Mouse (Mus musculus) megakaryocyte, embryonic 14.5 days (primary cell): ENCODE data around the gene Onecut1. TPM values are rescaled to one million over a fixed set of nuclear protein-coding genes. Genes with fewer than 3 reads are reported as not detected.

ENCODE experiments used
- H3K27me3 ChIP-seq: replicated peaks from 2 replicates; pipeline ENCODE3; 2012; ENCODE audit warnings: inconsistent platforms
- H3K36me3 ChIP-seq: replicated peaks from 2 replicates; pipeline ENCODE3; 2012; ENCODE audit warnings: low read length, inconsistent platforms, mixed read lengths
- H3K4me1 ChIP-seq: 2 replicates; pipeline ENCODE4 v1.6.1; 2012; ENCODE audit warnings: inconsistent platforms
- H3K4me3 ChIP-seq: replicated peaks from 2 replicates; pipeline ENCODE3; 2012; ENCODE audit warnings: moderate library complexity, mild to moderate bottlenecking, inconsistent platforms
- H3K9me3 ChIP-seq: 2 replicates; pipeline ENCODE4 v1.6.1; 2012; ENCODE audit warnings: inconsistent platforms
- FLI1 ChIP-seq: IDR thresholded peaks from 2 replicates; pipeline ENCODE4 v1.6.1; 2012; ENCODE audit warnings: low read length, inconsistent platforms, mixed read lengths
- GATA1 ChIP-seq: IDR thresholded peaks from 3 replicates; pipeline ENCODE4 v1.6.1; 2012; ENCODE audit warnings: mixed read lengths, low read length, inconsistent platforms, borderline replicate concordance
- polyA plus RNA-seq: library from polyadenylated mRNA; stranded (reverse); fragments of >175 nt; gene quantifications from 2 replicates; pipeline ENCODE4 v1.2.3, GENCODE M21; 2012; ENCODE audit warnings: low replicate concordance; ENCODE audit not compliant: insufficient read depth

The Onecut1 gene
- polyA plus RNA-seq, 1 experiment = not detected

DNA sequence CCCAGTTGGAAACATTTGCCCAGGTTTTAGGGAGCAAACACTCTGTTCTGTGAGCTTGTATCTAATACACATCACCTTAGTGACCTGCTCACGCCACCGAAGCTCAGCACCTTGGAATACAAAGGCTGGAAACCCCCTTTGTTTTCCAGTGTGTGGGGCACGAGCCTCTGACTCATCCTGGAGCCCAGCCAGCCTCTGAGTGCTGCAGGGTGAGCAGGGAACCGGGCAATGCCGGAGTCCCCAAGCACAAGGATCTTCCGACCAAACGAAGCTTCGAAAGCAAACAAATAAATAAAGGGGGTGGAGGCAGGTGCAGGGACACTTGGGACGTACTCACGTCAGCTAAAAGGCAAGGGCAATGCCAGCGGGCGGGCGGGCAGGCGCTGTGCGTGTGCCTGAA, 47.5 kb downstream of the Onecut1 start:
- Histone ChIP-seq H3K9me3 (no peaks in the 10 kb centered on the region), H3K4me3 (no peak overlapping the region), H3K36me3 (no peaks in the 10 kb centered on the region), H3K27me3 (peaks cover 2% of the 10 kb centered on the region), H3K4me1 (peaks cover 59% of the 10 kb centered on the region)
- no peak for TF ChIP-seq GATA1
- no peak for TF ChIP-seq FLI1

DNA sequence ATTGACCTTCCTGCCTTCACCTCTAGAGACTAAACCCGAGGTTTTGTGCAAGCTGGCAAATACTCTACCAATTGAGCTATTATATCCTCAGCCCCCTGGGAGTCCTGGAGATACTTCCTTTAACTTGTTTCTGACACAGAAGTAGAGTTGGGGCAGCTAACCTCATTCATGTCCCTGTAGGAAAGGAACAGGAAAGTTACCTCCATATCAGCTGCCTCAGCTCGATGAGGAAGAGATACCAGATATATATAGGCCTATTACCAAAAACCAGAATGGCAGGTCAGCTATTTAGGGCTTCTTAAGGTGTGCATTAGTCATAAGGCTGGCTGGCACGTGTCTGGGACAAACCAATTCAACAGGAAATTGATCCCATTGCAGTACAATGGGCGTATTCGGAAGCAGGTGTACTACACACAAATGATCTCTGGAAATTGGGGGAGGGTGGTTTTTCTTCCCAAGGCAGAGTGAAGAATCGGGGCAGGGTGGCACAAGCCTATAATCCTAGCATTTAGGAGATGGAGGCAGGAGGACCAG, 48.6 kb downstream of the Onecut1 start:
- TF ChIP-seq FLI1 = no peak
- TF ChIP-seq GATA1 = no peak
- H3K9me3 ChIP-seq = no peaks in the 10 kb centered on the region
- H3K27me3 ChIP-seq = peaks cover 2% of the 10 kb centered on the region
- no peak overlapping the region for H3K4me3 ChIP-seq
- H3K4me1 ChIP-seq = peaks cover 58% of the 10 kb centered on the region
- H3K36me3 ChIP-seq = no peaks in the 10 kb centered on the region

DNA sequence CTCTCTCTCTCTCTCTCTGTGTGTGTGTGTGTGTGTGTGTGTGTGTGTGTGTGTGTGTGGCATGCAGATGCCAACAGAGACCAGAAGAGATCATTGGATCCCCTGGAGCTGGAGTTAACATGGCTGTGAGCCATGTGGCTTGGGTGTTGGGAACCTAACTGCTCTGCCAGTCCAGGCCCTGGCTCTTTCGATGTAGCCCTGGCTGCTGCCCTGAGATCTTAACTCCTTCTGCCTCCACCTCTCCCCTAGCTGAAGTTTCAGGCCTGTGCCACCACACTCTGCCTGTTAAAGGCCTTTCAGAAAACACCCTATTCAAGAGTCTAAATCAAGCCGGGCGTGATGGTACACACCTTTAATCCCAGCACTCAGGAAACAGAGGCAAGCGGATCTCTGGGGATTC, 49.7 kb downstream of the Onecut1 start:
- no peak overlapping the region for H3K4me3 ChIP-seq
- H3K4me1 ChIP-seq = peaks cover 53% of the 10 kb centered on the region
- peaks cover 2% of the 10 kb centered on the region for H3K27me3 ChIP-seq
- TF ChIP-seq FLI1 (no peak), GATA1 (no peak)
- no peaks in the 10 kb centered on the region for H3K36me3 ChIP-seq
- no peaks in the 10 kb centered on the region for H3K9me3 ChIP-seq

DNA sequence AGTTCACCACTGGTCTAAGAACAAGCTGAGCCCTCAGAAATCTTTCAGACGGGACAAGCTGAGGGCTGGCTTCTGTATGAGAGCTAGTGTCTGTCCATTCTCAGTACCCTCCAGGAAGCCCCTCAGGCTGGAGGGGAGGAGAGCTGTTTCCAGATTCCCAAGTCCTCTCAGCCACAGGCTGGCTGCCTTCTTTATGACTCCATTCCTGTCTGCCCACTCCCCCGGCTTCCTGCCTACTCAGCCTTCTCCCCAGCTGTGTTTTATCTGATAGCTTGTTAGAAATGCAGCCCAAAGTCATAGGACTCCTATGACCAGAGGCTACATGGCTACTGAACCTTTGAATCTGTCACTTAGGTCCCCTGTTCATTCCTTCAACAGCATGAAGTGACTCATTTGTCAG, 50.2 kb downstream of the Onecut1 start:
- Histone ChIP-seq H3K9me3 (peaks cover 4% of the 10 kb centered on the region), H3K36me3 (no peaks in the 10 kb centered on the region), H3K4me1 (peaks cover 53% of the 10 kb centered on the region), H3K4me3 (no peak overlapping the region), H3K27me3 (peaks cover 2% of the 10 kb centered on the region)
- TF ChIP-seq GATA1 (no peak), FLI1 (no peak)

DNA sequence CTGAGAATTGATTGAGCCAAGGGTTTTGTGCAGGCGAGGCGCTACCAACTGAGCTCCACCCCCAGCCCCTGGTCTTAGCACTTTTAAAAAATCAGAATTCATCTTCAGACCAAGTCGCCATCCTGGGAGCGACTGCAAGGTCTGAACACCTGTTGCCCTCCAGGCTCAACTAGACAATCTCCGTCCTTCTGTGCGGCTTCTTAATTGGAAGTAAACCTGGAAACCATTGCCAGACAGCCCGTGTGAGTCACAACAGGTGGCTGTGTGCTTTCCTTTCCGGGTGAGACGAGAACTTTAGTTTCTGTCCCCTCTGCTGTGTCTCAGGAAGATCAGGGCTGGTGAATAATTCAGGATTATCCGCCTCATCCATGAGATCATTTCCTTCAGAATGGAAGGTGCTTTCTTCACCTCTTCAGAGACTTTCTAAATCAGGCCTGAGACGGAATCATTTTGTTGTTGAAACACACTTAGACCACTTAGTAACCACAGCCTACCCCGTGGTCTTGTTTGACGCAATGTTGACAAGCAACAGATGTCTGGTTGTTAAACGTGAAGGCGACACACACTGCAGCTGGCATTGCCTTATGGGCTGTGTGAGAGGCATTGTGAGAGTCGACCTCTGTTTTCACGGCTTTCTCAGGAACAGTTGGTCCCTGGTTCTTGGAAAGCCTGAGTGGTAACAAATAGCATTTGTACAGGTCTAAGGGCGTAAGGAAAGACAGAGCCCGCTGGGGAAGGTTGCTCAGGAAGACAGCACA, 51.1 kb downstream of the Onecut1 start:
- Histone ChIP-seq H3K36me3 (no peaks in the 10 kb centered on the region), H3K27me3 (peaks cover 2% of the 10 kb centered on the region), H3K9me3 (peaks cover 13% of the 10 kb centered on the region), H3K4me3 (no peak overlapping the region), H3K4me1 (peaks cover 48% of the 10 kb centered on the region)
- TF ChIP-seq FLI1 = no peak
- TF ChIP-seq GATA1 = no peak

DNA sequence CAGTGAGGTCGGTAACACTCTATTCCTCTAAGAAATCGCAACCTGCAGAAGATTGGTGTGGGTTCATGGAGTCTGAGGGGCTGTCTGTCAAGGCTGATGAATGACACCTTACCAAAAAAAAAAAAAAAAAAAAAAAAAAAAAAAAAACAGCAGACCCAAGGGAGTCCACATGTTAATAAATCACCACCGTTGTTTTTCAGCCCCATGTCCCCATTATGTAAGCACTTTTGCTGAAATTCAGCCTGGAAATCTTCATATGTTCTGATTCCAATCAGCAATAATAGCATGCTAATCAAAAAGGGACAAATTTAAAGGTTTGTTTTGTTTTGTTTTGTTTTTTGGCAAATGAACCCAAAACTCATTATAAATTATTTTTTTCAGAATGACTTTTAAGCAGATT, 53.9 kb downstream of the Onecut1 start:
- Histone ChIP-seq H3K36me3 (no peaks in the 10 kb centered on the region), H3K27me3 (peaks cover 3% of the 10 kb centered on the region), H3K4me3 (no peak overlapping the region), H3K9me3 (peaks cover 15% of the 10 kb centered on the region), H3K4me1 (peaks cover 42% of the 10 kb centered on the region)
- TF ChIP-seq FLI1 (no peak), GATA1 (no peak)

DNA sequence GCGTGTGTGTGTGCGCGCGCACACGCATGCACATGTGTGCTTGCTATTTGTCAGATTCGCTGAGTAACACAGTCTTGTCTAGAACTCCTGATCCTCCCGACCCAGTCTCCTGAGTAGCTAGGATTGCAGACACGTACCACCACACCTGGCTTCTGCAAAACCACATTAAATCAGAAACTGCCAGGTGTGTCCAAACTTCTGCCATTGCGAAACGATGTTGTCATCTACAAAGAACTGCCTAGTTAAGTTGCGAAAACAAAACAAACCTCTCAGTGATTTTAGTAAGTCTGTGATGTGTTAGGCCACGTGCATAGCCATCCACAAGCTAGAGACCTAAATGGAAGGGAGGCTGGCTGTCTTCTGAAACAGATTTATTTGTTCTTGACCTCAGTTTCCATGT, 58.7 kb downstream of the Onecut1 start:
- Histone ChIP-seq H3K36me3 (no peaks in the 10 kb centered on the region), H3K27me3 (peaks cover 10% of the 10 kb centered on the region), H3K9me3 (peaks cover 15% of the 10 kb centered on the region), H3K4me3 (no peak overlapping the region), H3K4me1 (peaks cover 29% of the 10 kb centered on the region)
- no peak for TF ChIP-seq FLI1
- TF ChIP-seq GATA1 = no peak

DNA sequence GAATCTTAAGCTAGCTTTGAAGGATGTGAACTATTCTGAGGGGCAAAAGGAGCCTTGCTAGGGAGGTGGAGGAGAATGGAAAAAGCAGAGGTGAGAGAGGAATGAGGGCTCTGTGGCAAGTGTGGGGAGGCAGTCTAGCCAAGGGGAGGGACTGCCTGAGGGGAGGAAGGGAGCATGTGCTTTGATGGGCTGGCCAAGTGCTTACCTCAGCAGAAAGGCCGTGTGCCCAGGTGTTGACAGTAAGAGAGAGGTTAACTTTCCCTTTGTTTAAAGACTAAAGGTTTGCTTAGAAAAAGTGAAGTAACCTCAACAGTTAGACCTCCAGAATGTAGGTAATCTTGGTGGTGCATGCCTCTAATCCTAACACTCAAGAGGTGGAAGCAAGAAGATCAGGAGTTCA, 59.7 kb downstream of the Onecut1 start:
- TF ChIP-seq FLI1 (no peak), GATA1 (no peak)
- peak overlapping the region; percentile 30 for H3K4me3 ChIP-seq
- H3K9me3 ChIP-seq = peaks cover 15% of the 10 kb centered on the region
- peaks cover 10% of the 10 kb centered on the region for H3K27me3 ChIP-seq
- H3K4me1 ChIP-seq = peaks cover 23% of the 10 kb centered on the region
- no peaks in the 10 kb centered on the region for H3K36me3 ChIP-seq

DNA sequence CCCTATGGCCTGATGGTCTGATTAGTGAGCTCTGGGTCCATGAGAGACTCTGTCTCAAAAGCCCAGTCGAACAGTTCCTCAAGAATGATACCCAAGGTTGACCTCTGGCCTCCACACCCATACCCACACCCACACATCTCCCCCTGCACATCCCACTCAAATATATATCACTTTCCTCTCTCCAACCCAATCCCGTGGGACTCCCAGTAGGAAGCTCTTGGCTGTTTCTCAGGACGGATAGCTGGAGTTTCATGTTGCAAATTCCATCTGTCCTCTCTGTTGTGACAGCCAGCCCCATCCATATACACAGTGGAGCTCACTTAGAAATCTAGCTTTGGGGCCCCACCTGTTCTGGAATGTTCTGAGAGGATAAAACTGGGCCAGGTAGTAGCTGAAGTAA, 61.2 kb downstream of the Onecut1 start:
- no peaks in the 10 kb centered on the region for H3K36me3 ChIP-seq
- H3K4me3 ChIP-seq = no peak overlapping the region
- peaks cover 12% of the 10 kb centered on the region for H3K27me3 ChIP-seq
- TF ChIP-seq GATA1 = no peak
- no peak for TF ChIP-seq FLI1
- peaks cover 18% of the 10 kb centered on the region for H3K4me1 ChIP-seq
- H3K9me3 ChIP-seq = peaks cover 1% of the 10 kb centered on the region; the same call in 1 of the 2 replicates

DNA sequence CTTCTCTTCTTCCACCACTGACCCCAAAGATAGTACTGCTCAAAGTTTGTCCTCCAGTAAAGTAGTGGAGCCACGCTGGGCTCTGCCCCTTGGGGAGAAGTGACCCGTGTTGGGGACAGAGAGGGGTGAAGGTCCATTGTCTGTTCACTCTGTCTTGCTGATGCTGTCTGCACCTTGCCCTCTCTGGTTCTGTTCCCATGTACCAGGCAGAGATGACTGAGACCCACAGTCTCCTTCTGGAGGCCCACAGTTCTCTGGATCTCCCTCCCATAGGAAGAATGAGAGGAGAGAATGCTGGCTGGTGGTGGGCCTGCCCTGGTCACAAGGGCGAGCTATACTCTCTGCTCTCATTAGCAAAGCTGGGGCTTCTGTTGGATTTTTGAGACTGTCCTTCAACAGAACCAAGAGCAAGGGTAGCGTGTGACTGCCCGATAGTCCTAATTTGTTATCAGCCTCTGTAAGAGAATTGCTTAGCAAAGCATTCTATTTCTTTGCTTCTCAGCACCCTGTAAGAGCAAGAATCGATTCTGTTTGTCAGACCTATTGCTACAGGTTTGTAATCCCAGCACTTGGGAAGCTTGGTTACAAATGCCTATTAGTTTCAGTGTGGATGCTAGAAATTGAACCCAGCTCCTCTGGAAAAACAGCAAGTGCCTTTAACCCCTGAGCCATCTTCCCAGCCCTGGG, 61.7 kb downstream of the Onecut1 start:
- Histone ChIP-seq H3K27me3 (peaks cover 12% of the 10 kb centered on the region), H3K36me3 (no peaks in the 10 kb centered on the region), H3K9me3 (no peaks in the 10 kb centered on the region), H3K4me3 (no peak overlapping the region), H3K4me1 (peaks cover 18% of the 10 kb centered on the region)
- TF ChIP-seq FLI1 (no peak), GATA1 (no peak)

DNA sequence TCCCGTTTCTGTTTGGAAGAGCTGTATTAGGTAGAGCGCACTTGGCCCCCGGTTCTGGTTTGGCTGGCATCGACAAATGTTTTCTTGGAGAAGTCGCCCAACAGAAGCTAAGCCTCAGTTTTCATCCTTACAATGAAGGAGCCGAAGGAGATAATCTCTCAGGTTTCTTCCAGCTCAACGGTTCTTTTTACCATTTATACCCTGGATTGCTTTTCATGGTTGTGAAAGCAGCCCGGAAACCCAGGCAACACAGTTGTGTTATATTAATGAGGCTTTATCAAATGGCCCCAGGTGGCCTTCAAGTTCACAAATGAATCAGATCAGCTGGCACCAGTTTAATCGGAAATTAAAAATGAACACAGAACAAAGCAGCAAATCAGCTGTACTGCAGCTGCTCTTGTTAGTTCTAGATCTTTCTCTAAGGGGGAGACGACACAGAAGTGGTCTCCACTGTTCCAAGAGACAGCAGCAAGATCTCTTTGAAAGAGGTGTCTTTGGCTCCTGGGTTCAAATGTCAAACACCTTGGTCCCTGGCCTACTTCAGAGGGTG, 63.6 kb downstream of the Onecut1 start:
- Histone ChIP-seq H3K36me3 (no peaks in the 10 kb centered on the region), H3K4me3 (no peak overlapping the region), H3K4me1 (peaks cover 18% of the 10 kb centered on the region), H3K9me3 (no peaks in the 10 kb centered on the region), H3K27me3 (peaks cover 11% of the 10 kb centered on the region)
- TF ChIP-seq FLI1 = no peak
- no peak for TF ChIP-seq GATA1
